Mouse (Mus musculus): ENCODE data around the gene Olfr453. TPM values are rescaled to one million over a fixed set of nuclear protein-coding genes. Genes with fewer than 3 reads are reported as not detected.

The Olfr453 gene
- not detected for total RNA-seq (2021)
- long read RNA-seq, experiment 1: 0 reads
- long read RNA-seq, experiment 2: 0 reads

GRCm38 (mm10) chr6:42739071-42739470 lies at the start of gene Olfr453:
Olfr453 (plus strand) TSS chr6:42739371.
- intact Hi-C loops (cut with DNase I): no loop called here
- no peak for TF ChIP-seq CTCF (IDR thresholded peaks at IDR 0.05)
- no peak within 1 kb of the TSS for H3K27ac ChIP-seq
- no peak for DNase-seq
- no peak within 1 kb of the TSS for H3K4me3 ChIP-seq

- intact Hi-C loops (cut with DNase I): no loop called here
- Histone ChIP-seq H3K4me3 (no peak overlapping the region), H3K27ac (no peak overlapping the region)
- no peak for TF ChIP-seq CTCF (IDR thresholded peaks at IDR 0.05)
- no peak for DNase-seq
These were observed 49.4 kb upstream of the Olfr453 start for GRCm38 (mm10) chr6:42689761-42690160.

- DNase-seq: peak; percentile 85
- TF ChIP-seq CTCF (IDR thresholded peaks at IDR 0.05): no peak
- Histone ChIP-seq H3K27ac (peak overlapping the region; percentile 83), H3K4me3 (peak overlapping the region; percentile 88)
- intact Hi-C loops (cut with DNase I): loop anchor here (2.0 kb wide), 1 partner anchor 17 kb away; no protein-coding TSS in a partner anchor
These were observed 47.0 kb upstream of the Olfr453 start for GRCm38 (mm10) chr6:42692154-42692516.

- intact Hi-C loops (cut with DNase I): loop anchor here (2.0 kb wide), 1 partner anchor 16 kb away; no protein-coding TSS in a partner anchor
- Histone ChIP-seq H3K27ac (peak overlapping the region; percentile 83), H3K4me3 (peak overlapping the region; percentile 88)
- peak; percentile 88 for DNase-seq
- no peak for TF ChIP-seq CTCF (IDR thresholded peaks at IDR 0.05)
These were observed 46.5 kb upstream of the Olfr453 start for GRCm38 (mm10) chr6:42692517-42693190.

GRCm38 (mm10) chr6:42709291-42710211 lies 29.6 kb upstream of the Olfr453 start, which contains the start of gene Tcaf1:
Tcaf1 (minus strand) TSS chr6:42710088.
- no peak for TF ChIP-seq CTCF (IDR thresholded peaks at IDR 0.05)
- Histone ChIP-seq H3K27ac (peak within 1 kb of the TSS; percentile 79), H3K4me3 (peak within 1 kb of the TSS; percentile 81)
- intact Hi-C loops (cut with DNase I): loop anchor here (2.0 kb wide), 1 partner anchor 17 kb away; no protein-coding TSS in a partner anchor
- peak; percentile 84 for DNase-seq

- DNase-seq: no peak
- TF ChIP-seq CTCF (IDR thresholded peaks at IDR 0.05): no peak
- intact Hi-C loops (cut with DNase I): no loop called here
- Histone ChIP-seq H3K4me3 (no peak overlapping the region), H3K27ac (no peak overlapping the region)
These were observed 24.5 kb upstream of the Olfr453 start for GRCm38 (mm10) chr6:42714668-42715067.

- intact Hi-C loops (cut with DNase I): no loop called here
- TF ChIP-seq CTCF (IDR thresholded peaks at IDR 0.05): no peak
These were observed 21.2 kb upstream of the Olfr453 start for GRCm38 (mm10) chr6:42717973-42718372.

GRCm38 (mm10) chr6:42742303-42742702 lies 3.1 kb downstream of the Olfr453 start:
- Histone ChIP-seq H3K4me3 (no peak overlapping the region), H3K27ac (no peak overlapping the region)
- no peak for TF ChIP-seq CTCF (IDR thresholded peaks at IDR 0.05)
- intact Hi-C loops (cut with DNase I): no loop called here
- no peak for DNase-seq

More at GRCm38 (mm10) chr6:42717973-42718372, 21.2 kb upstream of the Olfr453 start:
- DNase-seq: no peak
- Histone ChIP-seq H3K4me3 (no peak overlapping the region), H3K27ac (no peak overlapping the region)

GRCm38 (mm10) chr6:42747846-42748245 lies 8.7 kb downstream of the Olfr453 start:
- Histone ChIP-seq H3K4me3 (no peak overlapping the region), H3K27ac (no peak overlapping the region)
- no peak for DNase-seq
- TF ChIP-seq CTCF (IDR thresholded peaks at IDR 0.05): no peak
- intact Hi-C loops (cut with DNase I): no loop called here

GRCm38 (mm10) chr6:42756104-42756503 lies 16.9 kb downstream of the Olfr453 start, which contains the start of gene Olfr38:
Olfr38 (plus strand) TSS chr6:42756404.
- Histone ChIP-seq H3K27ac (no peak within 1 kb of the TSS), H3K4me3 (no peak within 1 kb of the TSS)
- intact Hi-C loops (cut with DNase I): no loop called here
- TF ChIP-seq CTCF (IDR thresholded peaks at IDR 0.05): no peak
- DNase-seq: no peak

- DNase-seq: no peak
- intact Hi-C loops (cut with DNase I): no loop called here
- no peak overlapping the region for H3K27ac ChIP-seq
- no peak overlapping the region for H3K4me3 ChIP-seq
- no peak for TF ChIP-seq CTCF (IDR thresholded peaks at IDR 0.05)
These were observed 37.9 kb downstream of the Olfr453 start for GRCm38 (mm10) chr6:42777066-42777465.

- H3K27ac ChIP-seq: no peak within 1 kb of the TSS
- no peak for TF ChIP-seq CTCF (IDR thresholded peaks at IDR 0.05)
- intact Hi-C loops (cut with DNase I): no loop called here
These were observed 45.6 kb downstream of the Olfr453 start, which contains the start of gene Olfr452 for GRCm38 (mm10) chr6:42784793-42785192. Olfr452 (plus strand) TSS chr6:42785093.

More at GRCm38 (mm10) chr6:42784793-42785192, 45.6 kb downstream of the Olfr453 start, which contains the start of gene Olfr452:
- no peak for DNase-seq
- H3K4me3 ChIP-seq: no peak within 1 kb of the TSS
